Mouse (Mus musculus): ENCODE measurements around the gene Fmod.

DNA sequence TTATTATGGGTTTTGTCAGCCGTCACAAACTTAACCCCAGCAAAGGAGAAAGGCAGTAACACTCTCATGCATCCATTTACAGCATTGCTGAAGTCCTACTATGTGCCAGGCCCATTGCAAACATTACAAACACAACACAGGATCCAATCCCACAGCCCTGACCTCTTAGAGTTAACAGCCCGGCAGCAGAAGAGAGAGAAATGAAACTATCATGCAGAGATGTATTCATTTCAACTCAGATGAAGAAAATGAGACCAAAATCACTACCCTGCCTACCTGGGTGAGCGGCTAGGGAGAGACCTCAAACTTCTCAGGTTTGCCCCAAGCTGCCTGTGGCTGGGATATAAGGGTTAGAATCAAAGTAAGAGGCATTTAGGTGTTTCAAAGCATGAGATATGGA is 29.5 kb downstream of the Fmod start:
- no peak for TF ChIP-seq MAFK (IDR thresholded peaks at IDR 0.05; ENCODE audit: insufficient read depth, low read depth, low read length)
- no peak for TF ChIP-seq CHD2 (IDR thresholded peaks at IDR 0.05; ENCODE audit: low read depth, low read length)
- no peak for TF ChIP-seq ZC3H11A (IDR thresholded peaks at IDR 0.05; ENCODE audit: borderline replicate concordance, low read depth, low read length)
- no peak for TF ChIP-seq HCFC1 (IDR thresholded peaks at IDR 0.05; ENCODE audit: borderline replicate concordance, insufficient read depth, low read length)
- no peak for TF ChIP-seq ZNF384 (IDR thresholded peaks at IDR 0.05; ENCODE audit: low read depth, low read length)

Data from ES-E14 (cell line).